Mouse (Mus musculus) telencephalon, adult 2 months (tissue): Measurements from ENCODE around the gene Srarp.

Experiments used
- DNase-seq: peaks from one replicate; pipeline ENCODE4 v3.0.0-alpha.2; 2011; ENCODE audit warnings: low read depth, low spot score

The Srarp gene

DNA sequence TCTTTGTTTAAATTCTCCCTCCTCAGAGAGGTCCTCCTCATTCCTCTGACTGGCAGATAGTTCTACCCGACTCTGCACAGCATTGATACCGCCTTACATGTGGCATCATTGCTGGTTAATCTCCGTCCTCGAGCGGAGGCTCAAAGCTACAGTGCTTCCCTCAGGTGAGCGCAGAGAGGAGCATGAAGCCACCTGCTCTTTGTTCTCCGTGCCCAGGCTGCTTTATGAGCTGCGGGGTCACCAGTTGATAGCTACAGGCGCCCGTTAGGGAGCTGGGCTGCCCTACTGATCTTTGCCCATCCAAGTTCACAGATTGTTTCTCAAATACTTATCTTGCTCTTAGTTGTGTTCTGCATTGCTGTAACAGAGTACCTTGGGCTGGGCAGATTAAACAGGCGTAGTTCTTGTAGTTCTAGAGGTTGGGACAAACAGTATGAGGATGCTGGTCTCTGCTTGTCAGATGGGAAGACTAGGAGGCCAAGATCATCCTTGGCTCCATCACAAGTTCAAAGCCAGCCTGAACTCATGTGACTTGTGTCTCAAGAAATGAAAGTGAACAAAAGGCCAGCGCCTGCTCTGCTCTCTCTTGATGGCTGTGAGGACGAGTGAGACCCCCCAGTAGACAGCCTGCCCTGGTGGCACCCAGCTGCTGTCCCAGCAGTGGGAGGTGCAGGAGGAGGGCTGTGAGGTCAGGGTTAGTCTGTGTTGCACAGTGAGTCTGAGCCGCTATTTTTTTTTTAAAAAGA, 20.5 kb upstream of the Srarp start:
- DNase-seq = no peak

DNA sequence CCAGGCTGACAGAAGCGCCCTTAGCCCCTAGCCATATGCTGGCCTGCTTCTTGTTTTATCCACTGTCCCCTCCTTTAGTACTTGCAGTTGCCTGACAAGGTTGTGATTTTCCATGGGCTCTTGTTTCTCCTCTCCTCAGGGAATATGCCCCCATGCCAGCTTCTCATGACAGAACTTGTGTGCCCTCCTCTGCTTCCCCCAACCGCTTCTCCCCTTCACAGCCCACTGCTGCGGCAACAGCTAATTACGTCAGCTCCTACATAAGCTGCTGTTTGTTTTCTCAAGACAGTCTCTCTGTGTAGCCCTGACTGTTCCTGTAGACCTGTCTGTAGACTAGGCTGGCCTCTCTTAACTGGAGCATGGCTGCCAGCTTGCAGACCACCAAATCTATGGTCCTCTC, 19.6 kb upstream of the Srarp start:
- no peak for DNase-seq

DNA sequence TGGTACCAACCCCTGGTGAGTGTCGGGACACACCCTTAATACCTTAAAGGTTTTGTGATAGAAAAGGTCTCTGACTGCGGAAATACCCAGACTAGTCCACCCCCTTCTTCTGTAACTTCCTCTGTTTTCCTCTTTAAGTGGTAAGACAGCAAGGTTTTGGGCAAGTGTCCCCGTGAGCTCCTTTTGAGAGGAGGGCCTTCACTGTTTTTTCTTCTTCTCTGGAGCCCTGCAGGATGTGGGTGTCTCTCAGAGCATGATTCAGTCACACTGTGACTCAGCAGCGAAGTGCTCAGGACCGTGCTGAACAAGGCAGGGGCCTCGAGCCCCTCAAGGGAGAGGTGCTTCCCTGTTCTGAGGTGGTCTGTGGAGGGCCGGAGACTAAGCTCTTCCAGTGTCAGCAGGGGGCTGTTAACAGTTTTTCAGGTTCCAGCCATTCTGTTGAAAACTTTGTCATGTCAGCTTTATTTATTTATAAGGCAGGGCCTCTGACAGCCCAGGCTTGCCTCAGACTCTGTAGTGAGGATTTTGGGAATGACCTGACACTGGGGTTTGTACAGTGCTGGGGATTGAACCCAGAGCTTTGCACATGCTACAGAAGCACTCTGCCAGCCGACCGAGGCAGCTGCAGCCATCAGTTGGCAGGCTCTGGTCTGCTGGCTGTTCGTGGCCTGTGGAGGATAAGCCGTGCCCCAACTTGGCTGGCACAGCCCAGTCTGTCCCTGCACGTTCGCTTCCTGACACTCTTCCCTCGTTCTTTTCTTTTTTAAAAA, 18.9 kb upstream of the Srarp start:
- DNase-seq = no peak

DNA sequence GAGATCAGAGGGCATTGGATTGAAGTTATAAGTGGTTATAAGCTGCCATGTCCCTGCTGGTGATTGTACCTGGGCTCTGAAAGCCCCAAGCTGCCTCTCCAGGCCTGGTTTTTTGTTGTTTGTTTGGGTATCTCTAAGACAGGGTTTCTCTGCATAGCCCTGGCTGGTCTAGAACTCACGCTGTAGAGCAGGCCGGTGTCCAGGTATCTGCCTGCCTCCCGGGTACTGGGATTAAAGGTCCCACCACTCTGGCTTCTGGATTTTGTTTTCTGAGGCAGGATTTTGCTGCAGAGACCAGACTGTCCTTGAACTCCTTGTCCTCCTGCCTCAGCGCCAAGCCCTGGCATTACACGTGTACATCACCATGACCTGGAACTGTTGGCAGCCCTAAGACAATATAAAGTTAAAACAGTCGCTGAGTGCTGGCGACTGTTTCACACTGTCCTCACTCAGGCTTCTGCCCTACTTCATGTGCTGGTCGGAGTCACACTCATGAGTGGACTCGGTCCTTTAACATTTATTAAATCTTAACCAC, 16.1 kb upstream of the Srarp start:
- no peak for DNase-seq

DNA sequence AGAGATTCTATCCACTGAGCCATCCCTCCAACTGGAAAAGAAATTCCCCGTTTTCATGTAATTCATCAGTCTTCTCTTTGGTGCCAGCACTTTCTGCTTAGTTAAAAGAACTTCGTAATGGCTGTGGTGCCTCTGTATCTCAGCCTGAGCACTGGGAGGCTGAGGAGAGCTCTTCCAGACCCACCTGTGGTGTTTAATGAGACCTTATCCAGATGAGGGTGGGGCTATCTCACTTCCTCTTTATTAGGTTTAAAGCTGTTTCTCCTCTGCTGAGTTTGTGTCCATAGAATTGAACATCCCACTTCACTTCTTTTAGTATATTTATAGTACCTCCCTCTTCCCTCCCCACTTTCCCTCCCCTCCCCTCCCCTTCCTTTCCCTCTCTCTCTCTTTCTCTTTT, 15.3 kb upstream of the Srarp start:
- DNase-seq = no peak

DNA sequence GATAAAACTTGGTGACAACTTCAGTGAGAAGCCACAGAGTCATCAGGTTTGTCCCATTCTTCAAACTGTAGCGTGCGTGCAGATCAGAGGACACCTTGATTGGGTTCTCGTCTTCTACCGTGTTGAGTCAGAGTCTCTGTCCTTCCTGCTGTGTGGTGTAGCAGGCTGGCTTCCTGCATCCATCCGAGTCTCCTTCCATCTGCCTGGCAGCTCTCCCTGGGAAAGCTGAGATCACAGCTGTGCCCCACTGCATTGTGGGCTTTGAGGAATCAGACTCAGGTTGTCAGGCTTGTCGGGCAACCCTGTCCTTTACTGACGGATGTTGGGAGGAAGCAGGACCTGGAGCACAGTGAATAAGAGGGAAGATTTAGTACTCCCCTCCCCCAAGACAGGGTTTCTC, 10.3 kb upstream of the Srarp start:
- DNase-seq = no peak

DNA sequence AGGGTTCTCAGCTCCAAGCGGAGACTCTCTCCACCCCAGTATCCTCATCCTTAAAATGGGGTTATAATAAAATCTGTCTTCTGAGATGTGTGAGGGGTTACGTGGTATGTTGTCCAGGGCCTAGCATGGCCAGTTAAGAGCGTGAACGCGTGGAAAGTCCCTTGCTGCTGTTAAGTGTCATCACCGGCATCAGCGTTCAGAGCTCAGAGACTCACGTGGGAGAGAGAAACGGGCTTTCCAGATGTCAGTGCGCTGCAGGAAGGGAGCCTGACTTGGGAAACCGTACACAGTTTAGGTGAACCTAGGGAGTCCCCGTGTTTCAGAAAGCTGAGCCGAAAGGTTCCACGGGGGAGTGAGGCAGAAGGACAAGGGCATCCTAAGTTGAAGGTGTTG, 9.4 kb upstream of the Srarp start:
- no peak for DNase-seq

- DNase-seq = peak; percentile 76
Measured at GRCm38 (mm10) chr4:141444451-141445327, 8.8 kb upstream of the Srarp start, which contains the start of gene Zbtb17. Zbtb17 (plus strand) TSS chr4:141444654.

- DNase-seq = no peak
Measured at GRCm38 (mm10) chr4:141443641-141444429, 7.9 kb upstream of the Srarp start.

DNA sequence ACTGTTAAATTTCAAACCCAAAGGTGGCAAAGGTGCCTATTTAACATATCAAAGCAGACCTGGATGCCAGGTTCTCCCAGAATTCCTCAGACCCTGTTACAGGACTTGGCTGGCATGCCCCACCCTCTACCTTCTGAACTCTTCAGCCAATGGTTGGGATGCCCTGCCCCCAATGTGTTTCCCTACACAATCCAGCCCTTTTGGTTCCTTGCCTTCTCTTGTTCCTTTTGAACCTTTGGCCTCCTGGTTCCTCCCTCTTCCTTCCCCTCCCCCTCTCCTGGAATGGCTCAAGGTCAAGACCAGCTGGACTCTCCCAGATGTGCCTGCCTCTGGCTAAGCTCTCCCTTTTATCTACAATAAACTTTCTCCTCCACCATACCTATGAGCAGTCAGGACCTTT, 5.0 kb upstream of the Srarp start:
- DNase-seq = no peak

DNA sequence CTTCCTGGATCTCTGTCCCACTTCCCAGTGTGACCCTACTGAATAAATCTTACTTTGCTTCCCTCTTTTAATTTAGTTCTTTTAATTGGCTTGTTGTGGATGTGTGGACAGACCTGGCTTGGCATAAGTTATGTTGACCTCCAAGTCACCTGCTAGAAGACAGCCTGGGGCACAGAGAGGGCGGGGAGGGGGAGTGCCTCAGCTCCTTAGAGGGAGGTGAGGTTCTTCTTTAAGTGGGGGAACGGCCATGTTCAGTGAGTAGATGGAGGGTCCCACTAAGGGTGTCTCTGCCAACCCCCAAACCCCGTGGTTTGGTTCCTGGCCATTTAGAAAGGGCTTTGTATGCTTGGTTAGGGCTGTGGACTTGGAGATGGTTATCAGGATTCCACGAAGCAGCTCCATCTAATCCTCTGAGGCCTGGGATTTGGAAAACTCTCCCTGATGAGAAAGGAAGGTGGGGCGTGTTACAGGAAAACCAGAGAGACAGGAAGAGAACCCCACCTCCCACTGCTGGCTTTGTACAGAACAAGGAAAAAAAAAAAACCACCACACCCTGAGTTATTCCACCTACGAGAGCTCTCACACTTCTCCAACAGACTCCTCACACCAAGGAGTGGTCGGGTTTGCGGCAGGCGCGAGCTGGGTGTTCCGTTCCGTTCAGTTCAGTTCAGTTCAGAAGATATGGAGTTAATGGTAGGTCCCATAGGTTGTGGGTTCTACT, 3.3 kb upstream of the Srarp start:
- no peak for DNase-seq

GRCm38 (mm10) chr4:141433191-141433590, 2.7 kb downstream of the Srarp start:
- no peak for DNase-seq

GRCm38 (mm10) chr4:141432666-141433065, 3.2 kb downstream of the Srarp start:
- no peak for DNase-seq

GRCm38 (mm10) chr4:141430997-141431396, 4.9 kb downstream of the Srarp start:
- DNase-seq = no peak

DNA sequence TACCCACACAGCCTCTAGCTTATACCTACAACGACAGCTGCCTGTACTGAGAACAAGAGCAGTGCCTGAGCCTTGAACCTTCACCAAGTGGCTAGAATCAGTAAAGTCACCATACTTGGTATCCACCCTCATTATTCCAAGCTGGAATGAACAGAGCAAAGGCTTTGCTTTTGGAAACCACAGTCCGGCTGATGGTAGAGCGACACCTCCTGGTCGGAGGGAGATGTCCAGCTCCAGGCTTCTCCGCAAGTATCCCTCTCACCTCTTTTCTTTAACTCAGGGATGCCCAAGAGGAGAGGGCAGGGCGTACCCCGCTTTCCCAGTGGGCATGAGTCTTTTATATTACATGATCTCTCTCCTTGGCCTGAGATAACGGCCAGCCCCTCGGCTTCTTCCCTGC, 6.1 kb downstream of the Srarp start:
- DNase-seq = no peak

GRCm38 (mm10) chr4:141429381-141429780, 6.5 kb downstream of the Srarp start:
- no peak for DNase-seq

GRCm38 (mm10) chr4:141427921-141428320, 8.0 kb downstream of the Srarp start:
- DNase-seq = no peak

DNA sequence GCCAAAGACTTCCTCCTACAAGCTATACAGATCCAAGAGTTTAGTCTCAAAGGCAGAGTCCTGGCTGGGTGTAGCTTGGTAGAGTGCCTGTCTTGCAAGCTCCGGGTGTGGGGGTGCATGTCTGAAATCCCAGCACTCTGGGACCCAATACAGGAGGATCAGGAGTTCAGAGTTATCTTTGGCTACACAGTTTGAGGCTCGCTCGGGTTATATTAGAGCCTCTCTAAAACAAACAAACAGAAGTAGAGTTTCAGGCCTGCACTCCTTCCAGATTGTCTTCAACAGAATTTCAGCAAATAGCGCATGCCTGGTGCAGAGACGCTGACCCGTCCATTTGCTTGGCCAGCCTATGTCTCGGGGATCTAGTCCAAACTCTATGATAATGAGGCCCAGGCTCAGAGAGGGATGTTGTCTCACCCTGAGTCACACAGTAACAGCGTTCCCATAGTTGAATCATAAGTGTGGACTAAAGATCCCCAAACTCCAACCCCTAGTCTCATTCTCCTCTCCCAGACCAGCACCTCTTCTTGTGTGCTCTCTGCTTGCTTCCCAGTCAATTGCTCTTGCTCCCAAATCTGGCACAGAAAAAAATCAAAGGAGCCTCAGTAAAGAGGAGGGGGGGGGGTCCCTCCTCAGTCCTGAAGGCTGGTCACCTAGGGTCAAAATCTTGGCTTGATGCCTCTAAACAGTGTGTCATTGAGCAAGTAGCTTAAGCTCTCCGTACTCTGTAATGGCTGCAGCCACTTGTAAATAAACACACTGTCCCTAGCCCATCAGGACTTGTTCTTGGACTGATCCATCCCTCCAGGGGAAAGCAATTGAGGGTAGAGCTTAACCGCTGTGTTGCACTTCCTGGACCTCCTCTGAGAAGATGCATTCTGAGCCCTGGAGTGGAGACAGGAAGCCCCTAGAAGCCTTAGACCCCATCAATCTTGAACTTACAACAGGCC, 8.8 kb downstream of the Srarp start:
- DNase-seq = no peak
